Mouse (Mus musculus) olfactory bulb, adult 2 months (tissue): ENCODE results near the gene Brinp1.

Experiments used
- CTCF ChIP-seq: fragments of 200-500 bp; IDR thresholded peaks from 2 replicates; pipeline ENCODE4 v1.5.1; 2012; ENCODE audit warnings: low read depth, mild to moderate bottlenecking, low read length, moderate library complexity; ENCODE audit not compliant: insufficient read depth
- POLR2A ChIP-seq: fragments of 200-500 bp; IDR thresholded peaks from 2 replicates; pipeline ENCODE4 v1.6.1; 2012; ENCODE audit warnings: mild to moderate bottlenecking, low read depth, low read length, moderate library complexity; ENCODE audit not compliant: insufficient read depth

DNA sequence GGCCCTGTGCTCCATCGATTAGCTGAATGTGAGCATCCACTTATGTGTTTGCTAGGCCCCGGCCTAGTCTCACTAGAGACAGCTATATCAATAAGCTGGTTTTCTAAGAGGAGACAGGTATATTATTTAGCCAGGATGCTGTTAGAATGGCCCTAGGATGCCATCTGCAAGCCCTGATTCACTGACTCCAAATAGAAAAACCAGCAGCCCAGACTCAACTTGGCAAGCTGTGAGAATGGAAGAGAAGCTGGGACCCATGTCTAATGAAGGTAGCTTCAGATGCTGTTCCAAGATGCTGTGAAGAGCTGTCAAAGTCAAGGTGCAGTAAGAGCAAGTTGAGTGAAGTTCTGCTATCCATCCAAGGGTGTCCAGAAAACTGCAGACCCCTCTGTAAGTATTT, 89.5 kb downstream of the Brinp1 start:
- TF ChIP-seq CTCF (no peak), POLR2A (no peak)
